Mouse (Mus musculus) neural tube, embryonic 13.5 days (tissue): ENCODE measurements around the gene Mettl7b. TPM values are rescaled to one million over a fixed set of nuclear protein-coding genes. Genes with fewer than 3 reads are reported as not detected.
A peak's percentile ranks its signal among the peaks of the same experiment; 100 is the strongest.

Experiments
- ATAC-seq: fragments of 200-750 bp; cut with Nextera tagmentation; 2 replicates; pipeline ENCODE4 v1.8.0; 2017; ENCODE audit warnings: low read depth, mild to moderate bottlenecking, moderate TSS enrichment, moderate library complexity
- H3K27ac ChIP-seq: fragments of 300-500 bp; sonication (generic); replicated peaks from 2 replicates; pipeline ENCODE4 v1.5.1; 2015; ENCODE audit warnings: moderate library complexity, mild to moderate bottlenecking, inconsistent platforms
- H3K27me3 ChIP-seq: fragments of 300-500 bp; sonication (generic); 2 replicates; pipeline ENCODE4 v1.6.1; 2015; ENCODE audit warnings: mild to moderate bottlenecking, inconsistent platforms
- H3K36me3 ChIP-seq: fragments of 300-500 bp; sonication (generic); 2 replicates; pipeline ENCODE4 v1.6.1; 2015; ENCODE audit warnings: mild to moderate bottlenecking, inconsistent platforms
- H3K4me1 ChIP-seq: fragments of 300-500 bp; sonication (generic); replicated peaks from 2 replicates; pipeline ENCODE4 v1.6.1; 2015; ENCODE audit warnings: inconsistent platforms
- H3K4me2 ChIP-seq: fragments of 300-500 bp; sonication (generic); 2 replicates; pipeline ENCODE4 v1.6.1; 2015; ENCODE audit warnings: inconsistent platforms, mild to moderate bottlenecking, moderate library complexity
- H3K4me3 ChIP-seq: fragments of 300-500 bp; sonication (generic); 2 replicates; pipeline ENCODE4 v1.5.1; 2015; ENCODE audit warnings: mild to moderate bottlenecking, inconsistent platforms
- H3K9ac ChIP-seq: fragments of 300-500 bp; sonication (generic); 2 replicates; pipeline ENCODE4 v1.6.1; 2015; ENCODE audit warnings: moderate library complexity, mild to moderate bottlenecking, inconsistent platforms
- H3K9me3 ChIP-seq: fragments of 300-500 bp; sonication (generic); 2 replicates; pipeline ENCODE4 v1.6.1; 2016; ENCODE audit warnings: inconsistent platforms
- WGBS: fragments of 180-500 bp; shearing (Covaris S2); methylation state at CpG from one replicate; pipeline ENCODE4 v1.1.7; 2015; 5-methylcytosine and 5-hydroxymethylcytosine counted together
- polyA plus RNA-seq: library from polyadenylated mRNA; unstranded; fragments of >200 nt; fragmentation: Nextera tagmentation; extraction: Ambion mirVana; gene quantifications from 2 replicates; pipeline ENCODE4 v1.2.1, GENCODE M21; 2015

Gene Mettl7b
- polyA plus RNA-seq, 1 experiment from 2014 or later = 0.15 TPM

GRCm38 (mm10) chr10:128923013-128923691 is 37.6 kb downstream of the Mettl7b start:
- under 1% methylated on average over 42 of the region's 42 CpGs for WGBS
- peaks cover 57% of the 10 kb centered on the region for H3K4me1 ChIP-seq

GRCm38 (mm10) chr10:128922822-128923012 is 38.1 kb downstream of the Mettl7b start, which contains the start of gene Rdh5:
TSS of gene Rdh5 (minus strand) at chr10:128922888.
- WGBS = 17% methylated on average over 1 of the region's 1 CpGs

More at GRCm38 (mm10) chr10:128923013-128923691, 37.6 kb downstream of the Mettl7b start:
- H3K9me3 ChIP-seq = no peaks in the 10 kb centered on the region
- H3K4me3 ChIP-seq = peak overlapping the region; percentile 86
- H3K36me3 ChIP-seq = peaks cover 6% of the 10 kb centered on the region; the same call in 1 of the 2 replicates
- H3K9ac ChIP-seq = peak overlapping the region; percentile 89
- H3K27me3 ChIP-seq = peaks cover 13% of the 10 kb centered on the region
- H3K4me2 ChIP-seq = peak overlapping the region; percentile 80
- peak; percentile 96 for ATAC-seq
- H3K27ac ChIP-seq = peak overlapping the region; percentile 96

GRCm38 (mm10) chr10:128921883-128922821 is 38.6 kb downstream of the Mettl7b start:
- H3K36me3 ChIP-seq = peaks cover 16% of the 10 kb centered on the region

More at GRCm38 (mm10) chr10:128922822-128923012, 38.1 kb downstream of the Mettl7b start, which contains the start of gene Rdh5:
- H3K4me1 ChIP-seq = peaks cover 57% of the 10 kb centered on the region
- H3K9ac ChIP-seq = peak within 1 kb of the TSS; percentile 89
- H3K36me3 ChIP-seq = peaks cover 10% of the 10 kb centered on the region
- peaks cover 9% of the 10 kb centered on the region for H3K27me3 ChIP-seq
- peak within 1 kb of the TSS; percentile 86 for H3K4me3 ChIP-seq
- peak within 1 kb of the TSS; percentile 80 for H3K4me2 ChIP-seq
- peak within 1 kb of the TSS; percentile 96 for H3K27ac ChIP-seq
- ATAC-seq = no peak
- H3K9me3 ChIP-seq = no peaks in the 10 kb centered on the region

GRCm38 (mm10) chr10:128921251-128921650 is 39.5 kb downstream of the Mettl7b start:
- ATAC-seq = no peak
- Histone ChIP-seq H3K9me3 (no peaks in the 10 kb centered on the region), H3K27me3 (no peaks in the 10 kb centered on the region), H3K9ac (no peak overlapping the region), H3K4me2 (no peak overlapping the region), H3K36me3 (peaks cover 22% of the 10 kb centered on the region), H3K4me3 (no peak overlapping the region), H3K4me1 (peaks cover 57% of the 10 kb centered on the region), H3K27ac (no peak overlapping the region)
- 77% methylated on average over 1 of the region's 1 CpGs for WGBS

More at GRCm38 (mm10) chr10:128921883-128922821, 38.6 kb downstream of the Mettl7b start:
- 0 out of 2 replicates have a peak, but pooled peaks have one; percentile 2 for ATAC-seq
- peak overlapping the region; percentile 80 for H3K4me2 ChIP-seq
- H3K4me3 ChIP-seq = peak overlapping the region; percentile 86
- peak overlapping the region; percentile 96 for H3K27ac ChIP-seq
- 73% methylated on average over 16 of the region's 16 CpGs for WGBS
- H3K9me3 ChIP-seq = no peaks in the 10 kb centered on the region
- H3K9ac ChIP-seq = peak overlapping the region; percentile 89
- peaks cover 4% of the 10 kb centered on the region; the same call in 1 of the 2 replicates for H3K27me3 ChIP-seq
- peaks cover 57% of the 10 kb centered on the region for H3K4me1 ChIP-seq

- peaks cover 57% of the 10 kb centered on the region for H3K4me1 ChIP-seq
- no peaks in the 10 kb centered on the region for H3K27me3 ChIP-seq
- no peak for ATAC-seq
- no peak overlapping the region for H3K4me2 ChIP-seq
- H3K27ac ChIP-seq = no peak overlapping the region
- peaks cover 25% of the 10 kb centered on the region for H3K36me3 ChIP-seq
- no peak overlapping the region for H3K4me3 ChIP-seq
- no peak overlapping the region for H3K9ac ChIP-seq
- 87% methylated on average over 3 of the region's 3 CpGs for WGBS
- no peaks in the 10 kb centered on the region for H3K9me3 ChIP-seq
These were observed 40.0 kb downstream of the Mettl7b start for GRCm38 (mm10) chr10:128920736-128921161.

- H3K4me1 ChIP-seq = peaks cover 57% of the 10 kb centered on the region
- 86% methylated on average over 7 of the region's 7 CpGs for WGBS
- H3K27ac ChIP-seq = peak overlapping the region; percentile 65
These were observed 40.8 kb downstream of the Mettl7b start for GRCm38 (mm10) chr10:128919966-128920365.

GRCm38 (mm10) chr10:128919203-128919631 is 41.6 kb downstream of the Mettl7b start:
- ATAC-seq = no peak
- H3K9ac ChIP-seq = no peak overlapping the region; the same call in 1 of the 2 replicates
- 22% methylated on average over 6 of the region's 6 CpGs for WGBS
- H3K9me3 ChIP-seq = no peaks in the 10 kb centered on the region
- H3K4me1 ChIP-seq = peaks cover 56% of the 10 kb centered on the region
- no peaks in the 10 kb centered on the region for H3K27me3 ChIP-seq
- no peak overlapping the region for H3K4me2 ChIP-seq
- H3K4me3 ChIP-seq = no peak overlapping the region
- H3K27ac ChIP-seq = peak overlapping the region; percentile 65
- peaks cover 25% of the 10 kb centered on the region for H3K36me3 ChIP-seq

More at GRCm38 (mm10) chr10:128919966-128920365, 40.8 kb downstream of the Mettl7b start:
- H3K27me3 ChIP-seq = no peaks in the 10 kb centered on the region
- ATAC-seq = no peak
- no peak overlapping the region for H3K4me2 ChIP-seq
- no peak overlapping the region for H3K4me3 ChIP-seq
- no peaks in the 10 kb centered on the region for H3K9me3 ChIP-seq
- H3K9ac ChIP-seq = peak overlapping the region; percentile 46; the same call in 1 of the 2 replicates
- peaks cover 25% of the 10 kb centered on the region for H3K36me3 ChIP-seq

GRCm38 (mm10) chr10:128918246-128918645 is 42.5 kb downstream of the Mettl7b start:
- 76% methylated on average over 7 of the region's 7 CpGs for WGBS
- Histone ChIP-seq H3K27me3 (no peaks in the 10 kb centered on the region), H3K4me3 (no peak overlapping the region), H3K9ac (no peak overlapping the region), H3K4me1 (peaks cover 55% of the 10 kb centered on the region), H3K36me3 (peaks cover 25% of the 10 kb centered on the region), H3K4me2 (no peak overlapping the region), H3K9me3 (no peaks in the 10 kb centered on the region), H3K27ac (peak overlapping the region; percentile 65; the same call in 1 of the 2 replicates)
- no peak for ATAC-seq

GRCm38 (mm10) chr10:128917400-128917799 is 43.4 kb downstream of the Mettl7b start:
- WGBS = 90% methylated on average over 6 of the region's 6 CpGs

GRCm38 (mm10) chr10:128916665-128917064 is 44.1 kb downstream of the Mettl7b start:
- H3K9me3 ChIP-seq = no peaks in the 10 kb centered on the region
- no peak overlapping the region for H3K4me3 ChIP-seq
- H3K27me3 ChIP-seq = no peaks in the 10 kb centered on the region
- no peak for ATAC-seq
- H3K4me1 ChIP-seq = peaks cover 48% of the 10 kb centered on the region
- peaks cover 25% of the 10 kb centered on the region for H3K36me3 ChIP-seq
- H3K9ac ChIP-seq = no peak overlapping the region
- H3K27ac ChIP-seq = no peak overlapping the region
- 97% methylated on average over 3 of the region's 3 CpGs for WGBS
- H3K4me2 ChIP-seq = no peak overlapping the region

More at GRCm38 (mm10) chr10:128917400-128917799, 43.4 kb downstream of the Mettl7b start:
- Histone ChIP-seq H3K4me1 (peaks cover 55% of the 10 kb centered on the region), H3K9ac (no peak overlapping the region), H3K27ac (no peak overlapping the region), H3K9me3 (no peaks in the 10 kb centered on the region), H3K4me2 (no peak overlapping the region), H3K36me3 (peaks cover 25% of the 10 kb centered on the region), H3K4me3 (no peak overlapping the region), H3K27me3 (no peaks in the 10 kb centered on the region)
- no peak for ATAC-seq

- H3K4me3 ChIP-seq = no peak overlapping the region
- H3K4me1 ChIP-seq = peaks cover 48% of the 10 kb centered on the region
- H3K36me3 ChIP-seq = peaks cover 25% of the 10 kb centered on the region
- no peak overlapping the region for H3K27ac ChIP-seq
- H3K9ac ChIP-seq = no peak overlapping the region
- no peak for ATAC-seq
- no peaks in the 10 kb centered on the region for H3K27me3 ChIP-seq
- 93% methylated on average over 2 of the region's 2 CpGs for WGBS
- no peaks in the 10 kb centered on the region for H3K9me3 ChIP-seq
- no peak overlapping the region for H3K4me2 ChIP-seq
These were observed 45.2 kb downstream of the Mettl7b start for GRCm38 (mm10) chr10:128915550-128915949.

GRCm38 (mm10) chr10:128913696-128914095 is 47.1 kb downstream of the Mettl7b start:
- 75% methylated on average over 12 of the region's 12 CpGs for WGBS
- Histone ChIP-seq H3K27ac (no peak overlapping the region), H3K4me1 (peaks cover 39% of the 10 kb centered on the region), H3K4me3 (no peak overlapping the region), H3K27me3 (no peaks in the 10 kb centered on the region), H3K36me3 (peaks cover 22% of the 10 kb centered on the region), H3K9ac (peak overlapping the region; percentile 12; the same call in 1 of the 2 replicates), H3K9me3 (no peaks in the 10 kb centered on the region), H3K4me2 (no peak overlapping the region)
- ATAC-seq = no peak
